Mouse (Mus musculus): ENCODE data around the gene Hormad2. TPM values are rescaled to one million over a fixed set of nuclear protein-coding genes. Genes with fewer than 3 reads are reported as not detected.

Hormad2 gene
- polyA plus RNA-seq, 1 experiment from 2014 or later: 0.31 TPM

GRCm38 (mm10) chr11:4467436-4467835, 26.5 kb upstream of the Hormad2 start:
- WGBS: 75% methylated on average over 1 of the region's 1 CpGs
- H3K27me3 ChIP-seq: no peaks in the 10 kb centered on the region
- no peak overlapping the region for H3K27ac ChIP-seq
- no peaks in the 10 kb centered on the region for H3K36me3 ChIP-seq
- ATAC-seq (ENCODE audit: insufficient number of reproducible peaks, low FRiP score, low TSS enrichment, low read depth): no peak
- H3K4me1 ChIP-seq: no peaks in the 10 kb centered on the region
- no peak overlapping the region for H3K9ac ChIP-seq
- no peaks in the 10 kb centered on the region for H3K9me3 ChIP-seq
- no peak overlapping the region for H3K4me2 ChIP-seq
- H3K4me3 ChIP-seq: no peak overlapping the region

GRCm38 (mm10) chr11:4466191-4466590, 25.3 kb upstream of the Hormad2 start:
- Histone ChIP-seq H3K36me3 (no peaks in the 10 kb centered on the region), H3K4me2 (no peak overlapping the region), H3K4me1 (no peaks in the 10 kb centered on the region), H3K9me3 (no peaks in the 10 kb centered on the region), H3K9ac (no peak overlapping the region), H3K27me3 (no peaks in the 10 kb centered on the region), H3K4me3 (no peak overlapping the region), H3K27ac (no peak overlapping the region)
- WGBS: 67% methylated on average over 4 of the region's 4 CpGs
- no peak for ATAC-seq (ENCODE audit: insufficient number of reproducible peaks, low FRiP score, low TSS enrichment, low read depth)

- Histone ChIP-seq H3K27ac (no peak overlapping the region), H3K4me3 (no peak overlapping the region), H3K9me3 (no peaks in the 10 kb centered on the region), H3K27me3 (no peaks in the 10 kb centered on the region), H3K9ac (no peak overlapping the region), H3K36me3 (no peaks in the 10 kb centered on the region), H3K4me1 (0 out of 2 replicates have a peak, but pooled peaks cover 8% of the 10 kb centered on the region), H3K4me2 (no peak overlapping the region)
- ATAC-seq (ENCODE audit: insufficient number of reproducible peaks, low FRiP score, low TSS enrichment, low read depth): no peak
- 89% methylated on average over 4 of the region's 4 CpGs for WGBS
Measured at GRCm38 (mm10) chr11:4464616-4465015, 23.7 kb upstream of the Hormad2 start.

DNA sequence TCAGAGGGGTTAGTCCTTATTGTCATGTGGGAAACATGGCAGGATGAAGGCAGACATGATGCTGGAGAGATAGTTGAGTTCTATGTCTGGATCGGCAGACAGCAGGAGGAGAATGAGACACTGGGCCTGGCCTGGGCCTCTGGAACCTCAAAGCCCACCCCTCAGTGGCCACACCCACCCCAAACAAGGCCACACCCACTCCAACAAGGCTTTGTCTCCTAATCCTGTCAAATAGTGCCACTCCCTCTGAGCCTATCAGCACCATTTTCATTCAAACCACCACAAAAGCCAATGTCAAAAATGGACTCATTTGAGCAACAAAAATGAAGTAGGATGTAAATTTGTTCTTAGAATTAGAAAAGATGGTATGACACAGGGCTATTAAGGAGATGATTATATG, 23.3 kb upstream of the Hormad2 start:
- 0 out of 2 replicates have a peak, but pooled peaks cover 8% of the 10 kb centered on the region for H3K4me1 ChIP-seq
- H3K36me3 ChIP-seq: no peaks in the 10 kb centered on the region
- H3K9ac ChIP-seq: no peak overlapping the region
- WGBS: 64% methylated on average over 1 of the region's 1 CpGs
- ATAC-seq (ENCODE audit: insufficient number of reproducible peaks, low FRiP score, low TSS enrichment, low read depth): no peak
- no peaks in the 10 kb centered on the region for H3K27me3 ChIP-seq
- no peak overlapping the region for H3K27ac ChIP-seq
- no peak overlapping the region for H3K4me3 ChIP-seq
- H3K4me2 ChIP-seq: no peak overlapping the region
- no peaks in the 10 kb centered on the region for H3K9me3 ChIP-seq

DNA sequence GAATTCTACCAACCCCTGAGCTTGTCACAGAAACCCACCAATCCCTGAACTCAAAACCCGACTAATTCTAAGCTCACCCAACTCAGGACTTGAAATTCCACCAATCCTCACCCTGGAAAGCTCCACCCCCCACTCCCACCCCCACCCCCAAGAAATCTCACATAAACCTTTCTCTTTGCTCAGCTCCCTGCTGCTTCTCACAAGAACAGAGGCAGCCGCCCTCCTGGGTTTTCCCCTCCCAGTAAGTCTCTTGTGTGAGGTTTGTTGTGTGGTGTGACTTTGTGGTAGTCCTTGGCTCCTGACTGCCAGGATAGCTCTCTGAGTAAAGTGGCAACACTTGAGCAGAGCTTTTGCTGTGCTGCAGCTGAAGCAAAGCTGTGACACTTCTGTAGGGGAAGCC, 22.0 kb upstream of the Hormad2 start:
- ATAC-seq (ENCODE audit: insufficient number of reproducible peaks, low FRiP score, low TSS enrichment, low read depth): no peak
- Histone ChIP-seq H3K27me3 (no peaks in the 10 kb centered on the region), H3K9ac (no peak overlapping the region), H3K36me3 (no peaks in the 10 kb centered on the region), H3K4me1 (0 out of 2 replicates have a peak, but pooled peaks cover 8% of the 10 kb centered on the region), H3K9me3 (no peaks in the 10 kb centered on the region), H3K4me2 (no peak overlapping the region), H3K27ac (no peak overlapping the region), H3K4me3 (no peak overlapping the region)
- WGBS: 51% methylated on average over 2 of the region's 2 CpGs

- Histone ChIP-seq H3K4me1 (0 out of 2 replicates have a peak, but pooled peaks cover 8% of the 10 kb centered on the region), H3K9ac (no peak overlapping the region), H3K9me3 (no peaks in the 10 kb centered on the region), H3K4me2 (no peak overlapping the region), H3K4me3 (no peak overlapping the region), H3K27me3 (no peaks in the 10 kb centered on the region), H3K36me3 (no peaks in the 10 kb centered on the region), H3K27ac (no peak overlapping the region)
- 16% methylated on average over 12 of the region's 12 CpGs for WGBS
- no peak for ATAC-seq (ENCODE audit: insufficient number of reproducible peaks, low FRiP score, low TSS enrichment, low read depth)
Measured at GRCm38 (mm10) chr11:4461154-4461553, 20.2 kb upstream of the Hormad2 start.

DNA sequence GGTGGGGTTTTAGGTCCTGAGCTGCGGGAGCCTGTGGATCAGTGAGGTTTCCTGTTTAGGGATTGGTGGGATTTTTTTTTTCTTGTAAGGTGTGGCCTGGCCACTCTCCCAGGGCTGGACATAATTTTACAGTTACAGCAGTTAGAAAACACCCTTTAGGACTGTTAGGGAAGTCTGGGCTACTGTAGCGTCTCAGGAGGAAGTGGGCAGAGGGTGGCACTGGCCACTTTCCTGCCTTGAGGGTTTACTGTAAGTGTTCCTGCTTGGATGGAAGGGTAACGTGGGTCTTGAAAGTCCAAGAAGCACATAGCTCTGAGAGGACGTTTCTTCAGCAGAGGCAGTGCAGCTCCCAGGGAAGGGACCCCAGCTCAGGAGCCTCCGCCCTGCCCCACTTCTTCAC, 19.7 kb upstream of the Hormad2 start:
- no peak for ATAC-seq (ENCODE audit: insufficient number of reproducible peaks, low FRiP score, low TSS enrichment, low read depth)
- Histone ChIP-seq H3K27ac (no peak overlapping the region), H3K27me3 (no peaks in the 10 kb centered on the region), H3K4me1 (0 out of 2 replicates have a peak, but pooled peaks cover 8% of the 10 kb centered on the region), H3K4me2 (no peak overlapping the region), H3K36me3 (no peaks in the 10 kb centered on the region), H3K9me3 (no peaks in the 10 kb centered on the region), H3K4me3 (no peak overlapping the region), H3K9ac (no peak overlapping the region)
- WGBS: 52% methylated on average over 5 of the region's 5 CpGs

DNA sequence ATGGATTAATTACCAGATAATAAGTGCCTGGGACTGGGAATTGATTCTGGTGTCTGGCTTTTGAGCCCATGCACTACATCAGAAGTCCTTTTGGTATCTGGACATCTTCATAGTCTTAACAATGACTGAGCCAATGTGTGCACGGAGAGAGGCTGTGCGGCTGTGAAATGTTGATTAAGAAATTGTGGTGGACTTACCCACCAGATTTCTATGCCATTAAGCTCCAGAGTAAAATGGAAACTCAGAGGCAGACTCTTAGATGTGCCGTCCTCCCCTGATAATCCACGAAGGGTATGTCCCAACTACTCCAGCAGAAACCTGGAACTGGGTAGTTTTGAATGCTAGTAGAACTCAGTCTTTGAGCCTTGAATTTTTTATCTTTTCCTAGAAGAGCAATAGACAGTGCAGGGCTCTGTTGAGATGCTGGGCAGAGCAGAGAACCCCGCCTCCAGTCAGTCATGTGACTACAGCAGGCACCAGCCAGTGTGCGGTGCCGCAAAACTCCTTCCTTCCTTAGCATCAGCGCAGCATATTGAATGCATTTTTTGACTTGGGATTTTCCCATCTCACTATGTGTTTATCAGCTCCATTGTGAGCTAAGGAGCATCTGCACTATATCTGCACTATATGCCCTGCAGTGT, 14.1 kb upstream of the Hormad2 start:
- H3K27me3 ChIP-seq: no peaks in the 10 kb centered on the region
- H3K4me1 ChIP-seq: no peaks in the 10 kb centered on the region
- no peak for ATAC-seq (ENCODE audit: insufficient number of reproducible peaks, low FRiP score, low TSS enrichment, low read depth)
- no peak overlapping the region for H3K4me3 ChIP-seq
- no peaks in the 10 kb centered on the region for H3K9me3 ChIP-seq
- no peaks in the 10 kb centered on the region for H3K36me3 ChIP-seq
- no peak overlapping the region for H3K4me2 ChIP-seq
- WGBS: 80% methylated on average over 8 of the region's 8 CpGs
- no peak overlapping the region for H3K27ac ChIP-seq
- H3K9ac ChIP-seq: no peak overlapping the region

GRCm38 (mm10) chr11:4452467-4453184, 11.7 kb upstream of the Hormad2 start:
- WGBS: 84% methylated on average over 12 of the region's 12 CpGs
- no peak for ATAC-seq (ENCODE audit: insufficient number of reproducible peaks, low FRiP score, low TSS enrichment, low read depth)
- no peaks in the 10 kb centered on the region for H3K4me1 ChIP-seq
- no peaks in the 10 kb centered on the region for H3K9me3 ChIP-seq
- no peak overlapping the region for H3K4me3 ChIP-seq
- H3K9ac ChIP-seq: no peak overlapping the region
- no peak overlapping the region for H3K27ac ChIP-seq
- H3K4me2 ChIP-seq: no peak overlapping the region
- H3K36me3 ChIP-seq: no peaks in the 10 kb centered on the region
- H3K27me3 ChIP-seq: no peaks in the 10 kb centered on the region

DNA sequence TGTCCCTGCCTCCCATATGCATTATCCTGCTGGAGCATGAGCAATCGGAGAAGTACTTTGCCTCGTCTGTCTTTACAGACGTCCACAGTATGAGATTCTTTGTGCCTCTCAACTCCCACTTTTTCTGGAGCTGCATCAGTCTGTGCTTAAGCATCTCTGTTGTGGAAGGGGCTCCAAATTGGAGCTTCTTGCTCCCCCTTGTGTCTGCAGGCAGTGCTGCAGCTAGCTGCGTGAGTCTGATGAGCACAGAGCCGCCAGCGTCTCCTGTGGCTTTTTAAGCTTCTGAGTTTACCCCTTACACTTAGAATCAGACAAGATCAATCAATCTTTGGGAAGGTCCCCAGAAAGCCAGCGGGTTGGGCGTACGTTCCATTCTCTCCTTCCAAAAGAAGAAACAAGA, 10.2 kb upstream of the Hormad2 start:
- WGBS: 19% methylated on average over 9 of the region's 9 CpGs
- Histone ChIP-seq H3K9me3 (no peaks in the 10 kb centered on the region), H3K4me1 (no peaks in the 10 kb centered on the region), H3K4me2 (no peak overlapping the region), H3K27ac (no peak overlapping the region), H3K9ac (no peak overlapping the region), H3K36me3 (no peaks in the 10 kb centered on the region), H3K4me3 (no peak overlapping the region), H3K27me3 (no peaks in the 10 kb centered on the region)
- no peak for ATAC-seq (ENCODE audit: insufficient number of reproducible peaks, low FRiP score, low TSS enrichment, low read depth)

GRCm38 (mm10) chr11:4446195-4446868, 5.4 kb upstream of the Hormad2 start:
- H3K9me3 ChIP-seq: no peaks in the 10 kb centered on the region
- no peaks in the 10 kb centered on the region for H3K4me1 ChIP-seq
- no peaks in the 10 kb centered on the region for H3K36me3 ChIP-seq
- no peak overlapping the region for H3K4me2 ChIP-seq
- 87% methylated on average over 9 of the region's 9 CpGs for WGBS
- H3K27me3 ChIP-seq: no peaks in the 10 kb centered on the region
- ATAC-seq (ENCODE audit: insufficient number of reproducible peaks, low FRiP score, low TSS enrichment, low read depth): no peak
- no peak overlapping the region for H3K27ac ChIP-seq
- H3K4me3 ChIP-seq: no peak overlapping the region
- H3K9ac ChIP-seq: no peak overlapping the region

GRCm38 (mm10) chr11:4442280-4442679, 1.4 kb upstream of the Hormad2 start:
- WGBS: 46% methylated on average over 1 of the region's 1 CpGs
- no peaks in the 10 kb centered on the region for H3K4me1 ChIP-seq
- no peak for ATAC-seq (ENCODE audit: insufficient number of reproducible peaks, low FRiP score, low TSS enrichment, low read depth)
- no peaks in the 10 kb centered on the region for H3K36me3 ChIP-seq
- H3K9me3 ChIP-seq: no peaks in the 10 kb centered on the region
- no peak overlapping the region for H3K4me3 ChIP-seq
- no peak overlapping the region for H3K9ac ChIP-seq
- no peaks in the 10 kb centered on the region for H3K27me3 ChIP-seq
- no peak overlapping the region for H3K27ac ChIP-seq
- H3K4me2 ChIP-seq: no peak overlapping the region

Data from limb, embryonic 15.5 days (tissue).